Mouse (Mus musculus) hindbrain, postnatal 0 days (tissue): ENCODE measurements around the gene Rbm10. TPM values are rescaled to one million over a fixed set of nuclear protein-coding genes. Genes with fewer than 3 reads are reported as not detected.

Source experiments
- ATAC-seq: fragments of 200-750 bp; cut with Nextera tagmentation; 2 replicates; pipeline ENCODE4 v1.8.0; 2017; ENCODE audit warnings: mild to moderate bottlenecking, moderate TSS enrichment, moderate library complexity
- DNase-seq: peaks from one replicate; pipeline ENCODE4 v3.0.0-alpha.2; 2015; ENCODE audit warnings: low spot score
- H3K27ac ChIP-seq: fragments of 300-500 bp; sonication (generic); 2 replicates; pipeline ENCODE4 v1.5.1; 2014; ENCODE audit warnings: mild to moderate bottlenecking
- H3K27me3 ChIP-seq: fragments of 300-500 bp; sonication (generic); 2 replicates; pipeline ENCODE4 v1.6.1; 2014; ENCODE audit warnings: low read length, mixed read lengths; ENCODE audit not compliant: insufficient read depth
- H3K36me3 ChIP-seq: fragments of 300-500 bp; sonication (generic); 2 replicates; pipeline ENCODE4 v1.6.1; 2014; ENCODE audit warnings: low read length, mixed read lengths; ENCODE audit not compliant: insufficient read depth
- H3K4me1 ChIP-seq: fragments of 300-500 bp; sonication (generic); 2 replicates; pipeline ENCODE4 v1.6.1; 2014; ENCODE audit warnings: antibody characterized with exemption, low read length, mixed read lengths; ENCODE audit not compliant: insufficient read depth
- H3K4me2 ChIP-seq: fragments of 300-500 bp; sonication (generic); 2 replicates; pipeline ENCODE4 v1.6.1; 2014; ENCODE audit warnings: low read depth, mild to moderate bottlenecking, low read length, moderate library complexity, mixed read lengths
- H3K4me3 ChIP-seq: fragments of 300-500 bp; sonication (generic); 2 replicates; pipeline ENCODE4 v1.5.1; 2014; ENCODE audit warnings: low read length
- H3K9ac ChIP-seq: fragments of 300-500 bp; sonication (generic); replicated peaks from 2 replicates; pipeline ENCODE4 v1.6.1; 2014; ENCODE audit warnings: mild to moderate bottlenecking, low read length, moderate library complexity, mixed read lengths
- H3K9me3 ChIP-seq: fragments of 300-500 bp; sonication (generic); 2 replicates; pipeline ENCODE4 v1.6.1; 2016; ENCODE audit warnings: low read length, mixed read lengths
- CTCF ChIP-seq: IDR thresholded peaks from 2 replicates; pipeline ENCODE4 v1.5.1; 2016; ENCODE audit warnings: antibody characterized with exemption, control low read depth, low read depth
- WGBS: fragments of 180-500 bp; shearing (Covaris S2); extraction: QIAGEN DNeasy Blood & Tissue Kit; methylation state at CpG from one replicate; pipeline ENCODE4 v1.1.7; 2014; 5-methylcytosine and 5-hydroxymethylcytosine counted together
- polyA plus RNA-seq: library from polyadenylated mRNA; unstranded; fragments of >200 nt; fragmentation: Nextera tagmentation; extraction: Ambion mirVana; gene quantifications from 2 replicates; pipeline ENCODE4 v1.2.1, GENCODE M21; 2015
- total RNA-seq: library from RNA; depleted of rRNA; stranded (reverse); fragments of >200 nt; gene quantifications from 2 replicates; pipeline ENCODE4 v1.2.3, GENCODE M21; 2014

Gene Rbm10
- total and polyA plus RNA-seq, 2 experiments from 2014 or later = 29.5 to 64.2 TPM

GRCm38 (mm10) chrX:20662716-20663443 lies 45.6 kb downstream of the Rbm10 start:
- no peaks in the 10 kb centered on the region; the same call in 1 of the 2 replicates for H3K36me3 ChIP-seq
- H3K4me1 ChIP-seq = no peaks in the 10 kb centered on the region; the same call in 1 of the 2 replicates
- ATAC-seq (peak; percentile 88), DNase-seq (peak; percentile 95)
- WGBS = 36% methylated on average over 27 of the region's 28 CpGs
- H3K27me3 ChIP-seq = no peaks in the 10 kb centered on the region
- peak; percentile 60 for TF ChIP-seq CTCF
- H3K27ac ChIP-seq = peak overlapping the region; percentile 88
- peak overlapping the region; percentile 61 for H3K4me2 ChIP-seq
- no peaks in the 10 kb centered on the region for H3K9me3 ChIP-seq
- H3K4me3 ChIP-seq = peak overlapping the region; percentile 58
- peak overlapping the region; percentile 78 for H3K9ac ChIP-seq

GRCm38 (mm10) chrX:20663444-20663790 lies 46.1 kb downstream of the Rbm10 start:
- WGBS = 33% methylated on average over 9 of the region's 9 CpGs
- Histone ChIP-seq H3K4me2 (peak overlapping the region; percentile 61), H3K27me3 (no peaks in the 10 kb centered on the region), H3K9me3 (no peaks in the 10 kb centered on the region), H3K4me3 (peak overlapping the region; percentile 58), H3K27ac (peak overlapping the region; percentile 88), H3K9ac (peak overlapping the region; percentile 78), H3K4me1 (no peaks in the 10 kb centered on the region; the same call in 1 of the 2 replicates), H3K36me3 (no peaks in the 10 kb centered on the region; the same call in 1 of the 2 replicates)
- TF ChIP-seq CTCF = no peak
- ATAC-seq (peak; percentile 21), DNase-seq (peak; percentile 44)

- 0 out of 2 replicates have a peak, but pooled peaks cover 2% of the 10 kb centered on the region for H3K4me1 ChIP-seq
- H3K4me2 ChIP-seq = peak within 1 kb of the TSS; percentile 62
- DNase-seq = peak; percentile 93
- peak within 1 kb of the TSS; percentile 96 for H3K27ac ChIP-seq
- WGBS = 32% methylated on average over 16 of the region's 16 CpGs
- H3K9me3 ChIP-seq = no peaks in the 10 kb centered on the region
- peak within 1 kb of the TSS; percentile 80 for H3K9ac ChIP-seq
- H3K27me3 ChIP-seq = no peaks in the 10 kb centered on the region
- TF ChIP-seq CTCF = no peak
- peak within 1 kb of the TSS; percentile 61 for H3K4me3 ChIP-seq
- H3K36me3 ChIP-seq = no peaks in the 10 kb centered on the region
- peak; percentile 92 for ATAC-seq
Measured at GRCm38 (mm10) chrX:20687519-20688067, 70.3 kb downstream of the Rbm10 start, which contains the start of gene Cdk16. Cdk16 (plus strand) TSS chrX:20687954.

GRCm38 (mm10) chrX:20688068-20688547 lies 70.8 kb downstream of the Rbm10 start:
- ATAC-seq (peak; percentile 91), DNase-seq (peak; percentile 88)
- Histone ChIP-seq H3K27ac (peak overlapping the region; percentile 96), H3K4me2 (peak overlapping the region; percentile 62), H3K4me1 (0 out of 2 replicates have a peak, but pooled peaks cover 2% of the 10 kb centered on the region), H3K4me3 (peak overlapping the region; percentile 61), H3K9ac (peak overlapping the region; percentile 80), H3K27me3 (no peaks in the 10 kb centered on the region), H3K36me3 (no peaks in the 10 kb centered on the region), H3K9me3 (no peaks in the 10 kb centered on the region)
- no peak for TF ChIP-seq CTCF
- WGBS = 35% methylated on average over 33 of the region's 33 CpGs

- Histone ChIP-seq H3K4me3 (peak overlapping the region; percentile 61), H3K27ac (peak overlapping the region; percentile 96), H3K4me2 (peak overlapping the region; percentile 62), H3K4me1 (0 out of 2 replicates have a peak, but pooled peaks cover 2% of the 10 kb centered on the region), H3K36me3 (no peaks in the 10 kb centered on the region), H3K9ac (peak overlapping the region; percentile 80), H3K9me3 (no peaks in the 10 kb centered on the region), H3K27me3 (no peaks in the 10 kb centered on the region)
- no peak; the same call in 1 of the 2 replicates for TF ChIP-seq CTCF
- peak; percentile 78 for DNase-seq
- peak; percentile 61 for ATAC-seq
- 23% methylated on average over 14 of the region's 35 CpGs for WGBS
Measured at GRCm38 (mm10) chrX:20688615-20689014, 71.3 kb downstream of the Rbm10 start.

GRCm38 (mm10) chrX:20691566-20691965 lies 74.3 kb downstream of the Rbm10 start:
- DNase-seq (no peak), ATAC-seq (no peak)
- peaks cover 2% of the 10 kb centered on the region; the same call in 1 of the 2 replicates for H3K36me3 ChIP-seq
- TF ChIP-seq CTCF = no peak
- no peaks in the 10 kb centered on the region for H3K27me3 ChIP-seq
- H3K9me3 ChIP-seq = no peaks in the 10 kb centered on the region
- no peak overlapping the region for H3K4me3 ChIP-seq
- 67% methylated on average over 3 of the region's 3 CpGs for WGBS
- no peak overlapping the region for H3K9ac ChIP-seq
- H3K4me1 ChIP-seq = 0 out of 2 replicates have a peak, but pooled peaks cover 2% of the 10 kb centered on the region
- H3K4me2 ChIP-seq = no peak overlapping the region
- no peak overlapping the region for H3K27ac ChIP-seq
